Mouse (Mus musculus) MEL (cell line): ENCODE results near the gene Pkd1l2. TPM values are rescaled to one million over a fixed set of nuclear protein-coding genes. Genes with fewer than 3 reads are reported as not detected.
A peak's percentile ranks its signal among the peaks of the same experiment; 100 is the strongest.

Source experiments
- DNase-seq: peaks from one replicate; pipeline ENCODE4 v3.0.0; 2011; ENCODE audit warnings: low read depth, low spot score
- H3K27ac ChIP-seq: 2 replicates; pipeline ENCODE4 v1.5.1; 2012; ENCODE audit warnings: low read depth, mild to moderate bottlenecking, control low read depth, low read length, moderate library complexity; ENCODE audit not compliant: control insufficient read depth
- H3K27me3 ChIP-seq, 2 experiments: fragments of 150-350 bp in 1 of 2; sonication (generic) in 1 of 2; 2 replicates each; pipeline ENCODE4 v1.6.1; 2012; ENCODE audit warnings: low read length in 2 of 2, mild to moderate bottlenecking in 2 of 2, improper control_type of control experiment in 1 of 2, moderate library complexity in 1 of 2; ENCODE audit not compliant: insufficient read depth in 2 of 2, control insufficient read depth in 1 of 2
- H3K36me3 ChIP-seq, 2 experiments: 2 replicates each; pipeline ENCODE4 v1.6.1; 2012 to 2014; ENCODE audit warnings: low read length in 2 of 2, improper control_type of control experiment in 1 of 2, inconsistent platforms in 1 of 2, mild to moderate bottlenecking in 1 of 2; ENCODE audit not compliant: insufficient read depth in 2 of 2, control insufficient read depth in 1 of 2
- H3K4me1 ChIP-seq, 2 experiments: fragments of 150-350 bp in 1 of 2; sonication (generic) in 1 of 2; 2 replicates each; pipeline ENCODE4 v1.6.1; 2012; ENCODE audit warnings: low read length in 2 of 2, improper control_type of control experiment in 1 of 2, mild to moderate bottlenecking in 1 of 2; ENCODE audit not compliant: insufficient read depth in 2 of 2, control insufficient read depth in 1 of 2
- H3K4me3 ChIP-seq, 2 experiments: fragments of 150-350 bp in 1 of 2; sonication (generic) in 1 of 2; 2 replicates each; pipeline ENCODE4 v1.5.1; 2012; ENCODE audit warnings: low read depth in 2 of 2, low read length in 2 of 2, mild to moderate bottlenecking in 2 of 2, moderate library complexity in 2 of 2, control low read depth in 1 of 2, improper control_type of control experiment in 1 of 2; ENCODE audit not compliant: control insufficient read depth in 1 of 2, insufficient read depth in 1 of 2
- H3K79me2 ChIP-seq: 2 replicates; pipeline ENCODE4 v1.6.1; 2012; ENCODE audit warnings: mild to moderate bottlenecking, low read length, moderate library complexity; ENCODE audit not compliant: control insufficient read depth, poor library complexity, insufficient read depth
- H3K9ac ChIP-seq: 2 replicates; pipeline ENCODE4 v1.6.1; 2012; ENCODE audit warnings: low read depth, mild to moderate bottlenecking, control low read depth, low read length, moderate library complexity; ENCODE audit not compliant: control insufficient read depth, poor library complexity, severe bottlenecking
- H3K9me3 ChIP-seq: fragments of 150-350 bp; sonication (generic); replicated peaks from 2 replicates; pipeline ENCODE4 v1.6.1; 2012; ENCODE audit warnings: mild to moderate bottlenecking, low read length, improper control_type of control experiment, moderate library complexity; ENCODE audit not compliant: insufficient read depth
- CHD2 ChIP-seq: IDR thresholded peaks from 2 replicates; pipeline ENCODE4 v1.6.1; 2011; ENCODE audit warnings: low read length, improper control_type of control experiment
- CTCF ChIP-seq, 3 experiments: IDR thresholded peaks in 2 of 3; conservative IDR thresholded peaks in 1 of 3; 2 replicates each; pipeline ENCODE4 v1.5.1; 2011 to 2012; ENCODE audit warnings: low read length in 3 of 3, low read depth in 2 of 3, mild to moderate bottlenecking in 2 of 3, improper control_type of control experiment in 1 of 3, inconsistent platforms in 1 of 3, mixed read lengths in 1 of 3, moderate library complexity in 1 of 3; ENCODE audit not compliant: control insufficient read depth in 1 of 3, insufficient read depth in 1 of 3, poor library complexity in 1 of 3, severe bottlenecking in 1 of 3
- EP300 ChIP-seq, 2 experiments: IDR thresholded peaks; 2 replicates each; pipeline ENCODE4 v1.6.1; 2011; ENCODE audit warnings: improper control_type of control experiment in 2 of 2, low read length in 2 of 2, low read depth in 1 of 2, mild to moderate bottlenecking in 1 of 2
- GABPA ChIP-seq: IDR thresholded peaks from 2 replicates; pipeline ENCODE4 v1.6.1; 2012; ENCODE audit warnings: low read depth, mild to moderate bottlenecking, inconsistent platforms, low read length, improper control_type of control experiment, moderate library complexity
- MAFK ChIP-seq: IDR thresholded peaks from 2 replicates; pipeline ENCODE4 v1.6.1; 2011; ENCODE audit warnings: low read depth, mild to moderate bottlenecking, low read length, improper control_type of control experiment, borderline replicate concordance
- MEF2A ChIP-seq: IDR thresholded peaks from 2 replicates; pipeline ENCODE4 v1.6.1; 2014; ENCODE audit warnings: low read depth, mild to moderate bottlenecking, inconsistent platforms, low read length, improper control_type of control experiment; ENCODE audit not compliant: poor library complexity, insufficient replicate concordance, severe bottlenecking; ENCODE audit errors: extremely low read depth
- MYB ChIP-seq: IDR thresholded peaks from 2 replicates; pipeline ENCODE4 v1.6.1; 2011; ENCODE audit warnings: mild to moderate bottlenecking, low read depth, low read length, improper control_type of control experiment
- NRF1 ChIP-seq: IDR thresholded peaks from 2 replicates; pipeline ENCODE4 v1.6.1; 2014; ENCODE audit warnings: low read depth, mild to moderate bottlenecking, inconsistent platforms, low read length, improper control_type of control experiment, moderate library complexity; ENCODE audit not compliant: poor library complexity, insufficient read depth, severe bottlenecking
- POLR2A ChIP-seq, 2 experiments: IDR thresholded peaks; 2 replicates each; pipeline ENCODE4 v1.6.1; 2011 to 2012; ENCODE audit warnings: low read length in 2 of 2, mild to moderate bottlenecking in 2 of 2, control low read depth in 1 of 2, improper control_type of control experiment in 1 of 2, low read depth in 1 of 2, moderate library complexity in 1 of 2; ENCODE audit not compliant: control insufficient read depth in 1 of 2, insufficient read depth in 1 of 2, poor library complexity in 1 of 2
- RAD21 ChIP-seq: IDR thresholded peaks from 2 replicates; pipeline ENCODE4 v1.6.1; 2011; ENCODE audit warnings: mild to moderate bottlenecking, low read depth, low read length, improper control_type of control experiment
- SIN3A ChIP-seq: IDR thresholded peaks from 2 replicates; pipeline ENCODE4 v1.6.1; 2012; ENCODE audit warnings: low read length, improper control_type of control experiment, inconsistent platforms
- SMC3 ChIP-seq: IDR thresholded peaks from 2 replicates; pipeline ENCODE4 v1.6.1; 2011; ENCODE audit warnings: low read depth, low read length, improper control_type of control experiment
- TAL1 ChIP-seq: IDR thresholded peaks from 2 replicates; pipeline ENCODE4 v1.6.1; 2012; ENCODE audit warnings: mild to moderate bottlenecking, inconsistent platforms, low read length, moderate library complexity, mixed read lengths
- TBP ChIP-seq: IDR thresholded peaks from 2 replicates; pipeline ENCODE4 v1.8.0; 2011; ENCODE audit warnings: low read depth, low read length, improper control_type of control experiment
- TCF12 ChIP-seq: IDR thresholded peaks from 2 replicates; pipeline ENCODE4 v1.6.1; 2014; ENCODE audit warnings: low read depth, mild to moderate bottlenecking, inconsistent platforms, low read length, improper control_type of control experiment, moderate library complexity
- USF2 ChIP-seq, 2 experiments: IDR thresholded peaks; 2 replicates each; pipeline ENCODE4 v1.6.1; 2011 to 2012; ENCODE audit warnings: improper control_type of control experiment in 2 of 2, low read length in 2 of 2, borderline replicate concordance in 1 of 2, inconsistent platforms in 1 of 2, low read depth in 1 of 2, mild to moderate bottlenecking in 1 of 2; ENCODE audit not compliant: insufficient read depth in 1 of 2
- ZMIZ1 ChIP-seq: IDR thresholded peaks from 2 replicates; pipeline ENCODE4 v1.6.1; 2012; ENCODE audit warnings: low read depth, mild to moderate bottlenecking, inconsistent platforms, low read length, improper control_type of control experiment, moderate library complexity
- polyA plus RNA-seq, 2 experiments: library from polyadenylated mRNA; stranded (reverse) in 1 of 2; unstranded in 1 of 2; fragments of >175 nt in 1 of 2; fragments of >200 nt in 1 of 2; gene quantifications; 2 replicates each; pipeline versions ENCODE4 v1.2.1 to v1.2.4; 2012; ENCODE audit warnings: low replicate concordance in 2 of 2, low read depth in 1 of 2; ENCODE audit not compliant: insufficient read length in 2 of 2, insufficient read depth in 1 of 2, missing spikeins in 1 of 2
- total RNA-seq: library from RNA; depleted of rRNA; stranded (reverse); fragments of 300-350 nt; gene quantifications from 2 replicates; pipeline ENCODE4 v1.2.3, GENCODE M21; 2012

Gene Pkd1l2
- total and polyA plus RNA-seq, 3 experiments = 0.86 to 1.5 TPM; not detected in 1

DNA sequence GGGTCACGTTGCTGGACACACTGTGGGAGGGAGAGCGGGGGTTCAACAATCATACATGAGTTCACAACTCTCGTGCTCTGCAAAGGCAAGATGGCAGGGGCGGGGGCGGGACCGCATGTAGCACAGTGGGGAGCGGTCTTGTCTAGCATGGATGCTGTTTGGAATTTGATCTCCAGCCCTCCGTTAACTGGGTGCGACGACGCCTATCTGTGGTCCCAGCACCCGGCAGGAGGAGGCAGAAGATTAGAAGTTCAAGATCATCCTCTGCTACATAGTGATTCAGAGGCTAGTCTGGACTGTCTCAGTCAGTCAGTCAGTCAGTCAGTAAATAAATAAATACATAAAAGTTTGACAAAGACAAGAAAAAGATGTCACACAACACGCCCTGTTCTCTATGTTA, 14.0 kb downstream of the Pkd1l2 start:
- H3K9ac ChIP-seq = no peak overlapping the region
- TF ChIP-seq SMC3 (no peak), GABPA (no peak), TAL1 (0 out of 2 replicates have a peak, but pooled peaks have one; percentile 7)
- H3K27me3 ChIP-seq = no peaks in the 10 kb centered on the region

GRCm38 (mm10) chr8:117067396-117067795, 14.9 kb downstream of the Pkd1l2 start:
- Histone ChIP-seq H3K9ac (no peak overlapping the region), H3K4me1 (no peaks in the 10 kb centered on the region), H3K79me2 (no peaks in the 10 kb centered on the region), H3K4me3 (no peak overlapping the region), H3K36me3 (no peaks in the 10 kb centered on the region), H3K9me3 (no peaks in the 10 kb centered on the region), H3K27me3 (no peaks in the 10 kb centered on the region), H3K27ac (no peak overlapping the region)
- DNase-seq = no peak
- no peak for TF ChIP-seq CTCF (IDR thresholded peaks at IDR 0.05 in 2 of 3, conservative IDR thresholded peaks at IDR 0.05 in 1 of 3; ENCODE audit: control insufficient read depth in 1 of 3, insufficient read depth in 1 of 3, low read depth in 2 of 3, low read length in 3 of 3, poor library complexity in 1 of 3, severe bottlenecking in 1 of 3)
- no peak for TF ChIP-seq RAD21
- no peak for TF ChIP-seq CHD2
- TF ChIP-seq EP300 (IDR thresholded peaks at IDR 0.05; ENCODE audit: low read depth in 1 of 2, low read length in 2 of 2) = no peak
- TF ChIP-seq POLR2A (IDR thresholded peaks at IDR 0.05; ENCODE audit: control insufficient read depth in 1 of 2, insufficient read depth in 1 of 2, low read depth in 1 of 2, low read length in 2 of 2, poor library complexity in 1 of 2) = no peak
- TF ChIP-seq MAFK = no peak
- TF ChIP-seq NRF1 = no peak
- no peak for TF ChIP-seq ZMIZ1
- TF ChIP-seq GABPA = no peak
- no peak for TF ChIP-seq USF2 (IDR thresholded peaks at IDR 0.05; ENCODE audit: borderline replicate concordance in 1 of 2, insufficient read depth in 1 of 2, low read depth in 1 of 2, low read length in 2 of 2)
- no peak for TF ChIP-seq MEF2A
- no peak for TF ChIP-seq TBP
- no peak for TF ChIP-seq MYB
- TF ChIP-seq TAL1 = no peak
- TF ChIP-seq TCF12 = no peak
- TF ChIP-seq SIN3A = no peak

More for the DNA sequence above, 14.0 kb downstream of the Pkd1l2 start:
- H3K4me1 ChIP-seq = no peaks in the 10 kb centered on the region
- no peaks in the 10 kb centered on the region for H3K36me3 ChIP-seq
- H3K4me3 ChIP-seq = no peak overlapping the region
- no peaks in the 10 kb centered on the region for H3K79me2 ChIP-seq
- no peak overlapping the region for H3K27ac ChIP-seq
- DNase-seq = no peak
- no peaks in the 10 kb centered on the region for H3K9me3 ChIP-seq
